Mouse (Mus musculus) neural tube, embryonic 12.5 days (tissue): Measurements from ENCODE around the gene Olfr572. TPM values are rescaled to one million over a fixed set of nuclear protein-coding genes. Genes with fewer than 3 reads are reported as not detected.

Source experiments
- ATAC-seq: fragments of 200-750 bp; cut with Nextera tagmentation; 2 replicates; pipeline ENCODE4 v1.8.0; 2017; ENCODE audit warnings: low read depth, mild to moderate bottlenecking, moderate TSS enrichment, moderate library complexity; ENCODE audit not compliant: low FRiP score
- H3K27ac ChIP-seq: fragments of 300-500 bp; sonication (generic); 2 replicates; pipeline ENCODE4 v1.5.1; 2016
- H3K27me3 ChIP-seq: fragments of 300-500 bp; sonication (generic); replicated peaks from 2 replicates; pipeline ENCODE4 v1.6.1; 2016; ENCODE audit warnings: mild to moderate bottlenecking
- H3K36me3 ChIP-seq: fragments of 300-500 bp; sonication (generic); 2 replicates; pipeline ENCODE4 v1.6.1; 2016; ENCODE audit warnings: mild to moderate bottlenecking
- H3K4me1 ChIP-seq: fragments of 300-500 bp; sonication (generic); 2 replicates; pipeline ENCODE4 v1.6.1; 2016
- H3K4me2 ChIP-seq: fragments of 300-500 bp; sonication (generic); replicated peaks from 2 replicates; pipeline ENCODE4 v1.6.1; 2016; ENCODE audit warnings: mild to moderate bottlenecking
- H3K4me3 ChIP-seq: fragments of 300-500 bp; sonication (generic); 2 replicates; pipeline ENCODE4 v1.5.1; 2016
- H3K9ac ChIP-seq: fragments of 300-500 bp; sonication (generic); 2 replicates; pipeline ENCODE4 v1.6.1; 2016; ENCODE audit warnings: mild to moderate bottlenecking
- H3K9me3 ChIP-seq: fragments of 300-500 bp; sonication (generic); 2 replicates; pipeline ENCODE4 v1.6.1; 2016; ENCODE audit warnings: mild to moderate bottlenecking
- WGBS: fragments of 180-500 bp; shearing (Covaris S2); methylation state at CpG from one replicate; pipeline ENCODE4 v1.1.7; 2016; 5-methylcytosine and 5-hydroxymethylcytosine counted together
- polyA plus RNA-seq: library from polyadenylated mRNA; unstranded; fragments of >200 nt; fragmentation: Nextera tagmentation; extraction: Ambion mirVana; gene quantifications from 2 replicates; pipeline ENCODE4 v1.2.1, GENCODE M21; 2016

Gene Olfr572
- not detected in 2 replicates for polyA plus RNA-seq

DNA sequence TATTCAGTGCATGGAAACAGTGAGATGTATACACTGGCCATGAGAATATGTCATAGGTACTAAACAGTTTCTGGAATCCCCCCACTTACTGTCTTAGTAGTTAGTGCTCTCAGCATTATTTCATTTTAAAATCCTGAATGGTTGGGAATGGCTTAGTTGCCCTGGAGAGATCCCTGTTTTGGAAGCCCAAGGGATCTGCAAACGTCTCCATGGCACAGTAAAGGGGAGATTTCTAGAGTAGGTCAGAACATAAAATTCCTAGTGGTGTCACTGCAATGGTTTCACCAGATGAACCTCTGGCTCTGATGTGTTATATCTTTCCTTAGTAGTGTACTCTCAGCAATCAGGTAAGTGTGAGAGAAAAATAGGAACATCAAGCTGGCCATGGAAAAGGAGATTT, at the start of gene Olfr572:
Gene Olfr572, plus strand, starts transcription at position 301 of the 400 bp plus-strand sequence.
- H3K27me3 ChIP-seq: no peaks in the 10 kb centered on the region
- no peak within 1 kb of the TSS for H3K9ac ChIP-seq
- H3K4me2 ChIP-seq: no peak within 1 kb of the TSS
- no peak within 1 kb of the TSS for H3K27ac ChIP-seq
- no peaks in the 10 kb centered on the region for H3K4me1 ChIP-seq
- WGBS: 67% methylated on average over 1 of the region's 1 CpGs
- no peaks in the 10 kb centered on the region for H3K36me3 ChIP-seq
- H3K9me3 ChIP-seq: no peaks in the 10 kb centered on the region
- H3K4me3 ChIP-seq: no peak within 1 kb of the TSS
- ATAC-seq: no peak

DNA sequence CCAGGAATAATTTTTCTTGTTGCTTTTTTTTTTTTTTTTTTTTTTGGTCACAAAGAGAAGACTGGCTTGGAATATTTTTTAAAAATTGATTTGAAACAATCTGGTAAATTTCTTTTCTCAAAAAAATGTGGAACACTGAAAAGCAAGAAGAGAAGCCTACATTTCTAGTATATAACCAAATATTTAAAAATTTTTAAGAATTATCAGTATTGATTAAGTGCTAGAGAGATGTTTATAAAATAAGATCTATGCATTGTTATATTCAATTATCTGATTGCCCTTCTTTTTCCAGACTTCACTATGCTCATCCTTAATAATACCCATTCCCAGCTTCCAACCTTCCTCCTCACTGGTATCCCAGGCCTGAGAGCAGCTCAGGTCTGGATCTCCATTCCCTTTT, 47.4 kb upstream of the Olfr572 start, which contains the start of gene Olfr568:
Gene Olfr568, plus strand, starts transcription at position 301 of the 400 bp plus-strand sequence.
- no peak for ATAC-seq
- no peak within 1 kb of the TSS for H3K4me2 ChIP-seq
- H3K9ac ChIP-seq: no peak within 1 kb of the TSS
- H3K27ac ChIP-seq: no peak within 1 kb of the TSS
- no peaks in the 10 kb centered on the region for H3K27me3 ChIP-seq
- no peaks in the 10 kb centered on the region for H3K9me3 ChIP-seq
- H3K4me3 ChIP-seq: no peak within 1 kb of the TSS
- no peaks in the 10 kb centered on the region for H3K4me1 ChIP-seq
- no peaks in the 10 kb centered on the region for H3K36me3 ChIP-seq

DNA sequence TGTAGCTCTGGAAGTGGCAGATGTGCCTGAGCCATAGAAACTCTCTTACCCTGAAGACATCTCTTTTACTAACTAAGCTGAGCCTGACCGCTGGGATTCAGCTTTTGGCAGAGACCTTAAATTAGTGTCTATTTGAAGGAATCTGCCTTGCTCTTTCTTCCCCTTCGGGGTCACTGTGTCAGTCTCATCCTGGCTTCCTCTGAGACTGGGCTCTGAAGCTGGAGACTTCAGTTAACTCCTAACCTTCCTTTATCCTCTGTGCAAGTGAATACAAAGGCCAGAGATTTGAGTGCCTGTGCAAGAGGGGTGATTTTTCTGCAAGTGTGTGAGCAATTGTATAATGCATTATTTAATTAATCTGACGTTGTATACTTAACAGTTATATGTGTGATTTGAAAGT, 33.4 kb upstream of the Olfr572 start, which contains the start of gene Olfr569:
Gene Olfr569, minus strand, starts transcription at position 101 of the 400 bp plus-strand sequence.
- no peaks in the 10 kb centered on the region for H3K9me3 ChIP-seq
- H3K4me1 ChIP-seq: no peaks in the 10 kb centered on the region
- no peak within 1 kb of the TSS for H3K4me2 ChIP-seq
- no peak within 1 kb of the TSS for H3K27ac ChIP-seq
- no peak for ATAC-seq
- 70% methylated on average over 3 of the region's 3 CpGs for WGBS
- H3K36me3 ChIP-seq: no peaks in the 10 kb centered on the region
- no peaks in the 10 kb centered on the region for H3K27me3 ChIP-seq
- no peak within 1 kb of the TSS for H3K4me3 ChIP-seq
- no peak within 1 kb of the TSS for H3K9ac ChIP-seq

GRCm38 (mm10) chr7:102915261-102915660, 8.9 kb upstream of the Olfr572 start:
- Histone ChIP-seq H3K9me3 (no peaks in the 10 kb centered on the region), H3K27ac (no peak overlapping the region), H3K4me1 (no peaks in the 10 kb centered on the region), H3K4me2 (no peak overlapping the region), H3K4me3 (no peak overlapping the region), H3K36me3 (no peaks in the 10 kb centered on the region), H3K27me3 (no peaks in the 10 kb centered on the region), H3K9ac (no peak overlapping the region)
- WGBS: 54% methylated on average over 1 of the region's 1 CpGs
- no peak for ATAC-seq

- no peaks in the 10 kb centered on the region for H3K36me3 ChIP-seq
- no peak overlapping the region for H3K4me2 ChIP-seq
- H3K27me3 ChIP-seq: no peaks in the 10 kb centered on the region
- H3K27ac ChIP-seq: no peak overlapping the region
- H3K9me3 ChIP-seq: no peaks in the 10 kb centered on the region
- 82% methylated on average over 5 of the region's 5 CpGs for WGBS
- H3K9ac ChIP-seq: no peak overlapping the region
- H3K4me1 ChIP-seq: no peaks in the 10 kb centered on the region
- no peak overlapping the region for H3K4me3 ChIP-seq
- ATAC-seq: no peak
Measured at GRCm38 (mm10) chr7:102916405-102916804, 7.8 kb upstream of the Olfr572 start.

DNA sequence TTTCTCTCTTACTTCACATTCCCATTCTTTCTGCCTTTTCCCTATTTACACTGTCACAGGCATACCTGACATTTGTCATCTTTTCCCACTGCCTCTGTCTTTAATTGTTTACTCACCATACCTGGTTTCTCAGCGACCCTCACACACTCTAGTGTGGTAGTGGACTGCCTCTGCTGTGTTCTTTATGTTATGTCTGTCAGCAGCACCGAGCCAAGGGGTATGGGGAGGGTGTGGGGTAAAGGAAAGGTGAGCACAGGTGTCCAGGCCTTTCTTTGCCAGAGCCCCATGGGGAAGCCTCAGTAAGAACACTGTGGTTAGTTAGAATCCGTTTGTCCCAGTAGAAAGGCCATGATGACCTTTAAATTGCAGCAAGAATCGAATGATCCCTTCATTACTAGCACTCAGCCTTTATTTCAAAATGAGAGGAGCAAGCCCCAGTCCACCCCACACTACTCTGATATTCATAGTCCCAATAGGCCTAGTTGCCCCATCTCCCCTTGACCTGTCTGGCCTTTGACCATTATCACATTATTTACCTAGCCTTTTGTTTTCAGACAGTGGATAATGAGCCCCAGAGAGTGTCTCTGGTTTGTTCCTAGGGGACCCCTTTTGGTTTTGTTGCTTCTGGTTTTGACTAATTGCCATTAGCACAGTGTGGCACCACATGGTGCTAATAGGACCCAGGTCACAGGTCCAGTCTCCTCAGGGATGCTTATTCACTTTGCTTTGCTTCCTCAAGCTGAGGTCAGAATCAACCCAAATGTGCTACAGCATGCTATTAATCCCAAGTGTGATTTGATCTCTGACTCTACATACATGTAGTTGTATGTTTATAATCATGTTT, 7.0 kb upstream of the Olfr572 start, which contains the start of gene Olfr571:
Gene Olfr571, minus strand, starts transcription at position 505 of the 844 bp plus-strand sequence.
- H3K27me3 ChIP-seq: no peaks in the 10 kb centered on the region
- H3K27ac ChIP-seq: no peak within 1 kb of the TSS
- peak; percentile 71 for ATAC-seq
- WGBS: 47% methylated on average over 4 of the region's 4 CpGs
- no peaks in the 10 kb centered on the region for H3K36me3 ChIP-seq
- H3K9ac ChIP-seq: no peak within 1 kb of the TSS
- no peaks in the 10 kb centered on the region for H3K4me1 ChIP-seq
- H3K9me3 ChIP-seq: no peaks in the 10 kb centered on the region
- no peak within 1 kb of the TSS for H3K4me3 ChIP-seq
- no peak within 1 kb of the TSS for H3K4me2 ChIP-seq

GRCm38 (mm10) chr7:102919632-102920031, 4.6 kb upstream of the Olfr572 start:
- no peak overlapping the region for H3K27ac ChIP-seq
- H3K4me1 ChIP-seq: no peaks in the 10 kb centered on the region
- H3K9ac ChIP-seq: no peak overlapping the region
- 21% methylated on average over 1 of the region's 1 CpGs for WGBS
- no peaks in the 10 kb centered on the region for H3K36me3 ChIP-seq
- no peaks in the 10 kb centered on the region for H3K27me3 ChIP-seq
- peak; percentile 54; the same call in 1 of the 2 replicates for ATAC-seq
- H3K9me3 ChIP-seq: no peaks in the 10 kb centered on the region
- no peak overlapping the region for H3K4me2 ChIP-seq
- H3K4me3 ChIP-seq: no peak overlapping the region

- Histone ChIP-seq H3K27ac (no peak overlapping the region), H3K4me2 (no peak overlapping the region), H3K4me1 (no peaks in the 10 kb centered on the region), H3K4me3 (no peak overlapping the region), H3K27me3 (no peaks in the 10 kb centered on the region), H3K9ac (no peak overlapping the region), H3K36me3 (no peaks in the 10 kb centered on the region), H3K9me3 (no peaks in the 10 kb centered on the region)
- ATAC-seq: no peak
- WGBS: 77% methylated on average over 3 of the region's 3 CpGs
Measured at GRCm38 (mm10) chr7:102927105-102927504, 2.9 kb downstream of the Olfr572 start.

- H3K4me1 ChIP-seq: no peaks in the 10 kb centered on the region
- H3K4me3 ChIP-seq: no peak within 1 kb of the TSS
- no peak within 1 kb of the TSS for H3K4me2 ChIP-seq
- no peaks in the 10 kb centered on the region for H3K9me3 ChIP-seq
- no peak within 1 kb of the TSS for H3K9ac ChIP-seq
- no peak within 1 kb of the TSS for H3K27ac ChIP-seq
- ATAC-seq: no peak
- no peaks in the 10 kb centered on the region for H3K36me3 ChIP-seq
- 95% methylated on average over 2 of the region's 2 CpGs for WGBS
- H3K27me3 ChIP-seq: no peaks in the 10 kb centered on the region
Measured at GRCm38 (mm10) chr7:102942475-102942874, 18.3 kb downstream of the Olfr572 start, which contains the start of gene Olfr573-ps1. TSS of gene Olfr573-ps1 (minus strand) at chr7:102942575.

DNA sequence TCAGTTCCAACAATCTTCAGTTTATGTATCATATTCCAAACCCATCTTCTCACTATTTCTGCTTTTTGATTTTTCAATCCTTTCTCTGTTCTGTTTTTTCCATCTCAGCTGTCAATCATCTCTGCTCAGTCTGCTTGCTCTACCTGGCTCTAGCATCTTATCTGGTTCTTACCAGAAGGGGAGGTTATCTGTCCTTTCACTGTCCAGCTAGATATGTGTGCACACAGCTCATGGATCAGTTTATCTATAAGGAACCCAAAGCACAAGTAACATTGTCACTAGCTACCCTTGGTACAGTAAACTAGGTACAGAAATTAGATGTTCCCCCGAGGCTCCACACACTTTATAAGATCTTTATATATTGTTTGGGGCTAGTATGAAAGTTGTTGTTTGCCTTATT, 19.2 kb downstream of the Olfr572 start:
- Histone ChIP-seq H3K4me2 (no peak overlapping the region), H3K36me3 (no peaks in the 10 kb centered on the region), H3K4me1 (no peaks in the 10 kb centered on the region), H3K27ac (no peak overlapping the region), H3K9me3 (no peaks in the 10 kb centered on the region), H3K9ac (no peak overlapping the region), H3K27me3 (no peaks in the 10 kb centered on the region), H3K4me3 (no peak overlapping the region)
- WGBS: 89% methylated on average over 1 of the region's 1 CpGs
- ATAC-seq: no peak

DNA sequence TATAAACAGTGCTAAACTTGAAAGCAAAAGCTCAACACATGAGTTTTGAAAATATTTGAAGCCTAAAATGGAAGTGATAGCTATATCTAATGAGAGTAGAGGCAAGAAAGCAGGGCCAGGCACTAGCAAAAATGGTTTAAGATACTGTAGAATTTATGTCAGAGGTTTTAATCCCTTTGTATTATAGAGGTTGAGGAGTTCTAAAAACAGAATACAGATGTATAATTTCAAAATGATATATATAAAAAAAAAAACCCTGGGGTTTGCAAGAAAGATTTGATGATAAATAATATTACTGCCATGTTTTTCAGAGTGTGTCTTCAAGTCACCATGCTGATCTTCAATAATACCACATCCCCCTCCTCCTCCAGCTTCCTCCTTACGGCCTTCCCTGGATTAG, 24.0 kb downstream of the Olfr572 start, which contains the start of gene Olfr574:
Gene Olfr574, plus strand, starts transcription at position 301 of the 400 bp plus-strand sequence.
- H3K9ac ChIP-seq: no peak within 1 kb of the TSS
- no peaks in the 10 kb centered on the region for H3K9me3 ChIP-seq
- WGBS: 92% methylated on average over 1 of the region's 1 CpGs
- ATAC-seq: no peak
- H3K27me3 ChIP-seq: no peaks in the 10 kb centered on the region
- H3K4me1 ChIP-seq: no peaks in the 10 kb centered on the region
- H3K4me2 ChIP-seq: no peak within 1 kb of the TSS
- no peak within 1 kb of the TSS for H3K4me3 ChIP-seq
- H3K27ac ChIP-seq: no peak within 1 kb of the TSS
- H3K36me3 ChIP-seq: no peaks in the 10 kb centered on the region

DNA sequence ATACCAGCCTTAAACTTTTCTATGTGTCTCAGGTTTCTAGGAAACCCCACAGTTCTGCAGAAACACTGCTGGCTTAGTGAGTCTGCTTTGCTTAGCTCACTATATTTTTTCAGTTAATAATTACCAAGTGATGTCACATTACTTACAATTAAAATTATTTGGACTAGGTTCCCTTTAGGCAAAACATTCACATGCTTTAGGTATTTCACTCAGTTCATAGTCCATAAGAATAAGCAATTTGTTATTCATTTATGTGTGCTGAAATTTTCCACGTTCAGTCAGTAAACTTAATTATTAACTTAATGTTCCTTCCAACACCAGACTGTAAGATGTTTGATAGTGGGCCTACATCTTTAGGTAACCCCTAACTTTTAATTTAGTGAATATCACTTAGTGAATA, 26.5 kb downstream of the Olfr572 start:
- Histone ChIP-seq H3K36me3 (no peaks in the 10 kb centered on the region), H3K4me3 (no peak overlapping the region), H3K27ac (no peak overlapping the region), H3K9me3 (no peaks in the 10 kb centered on the region), H3K4me2 (no peak overlapping the region), H3K9ac (no peak overlapping the region), H3K4me1 (no peaks in the 10 kb centered on the region), H3K27me3 (no peaks in the 10 kb centered on the region)
- no peak for ATAC-seq
- 85% methylated on average over 1 of the region's 1 CpGs for whole genome bisulfite sequencing
